Mouse (Mus musculus): ENCODE measurements around the gene Dynlt1f.
A peak's percentile ranks its signal among the peaks of the same experiment; 100 is the strongest.
"Not testable (repeated sequence)": the region's sequence is repeated elsewhere in the genome, so short reads cannot be mapped to it uniquely, and the experiment has no call there.

Gene Dynlt1f

DNA sequence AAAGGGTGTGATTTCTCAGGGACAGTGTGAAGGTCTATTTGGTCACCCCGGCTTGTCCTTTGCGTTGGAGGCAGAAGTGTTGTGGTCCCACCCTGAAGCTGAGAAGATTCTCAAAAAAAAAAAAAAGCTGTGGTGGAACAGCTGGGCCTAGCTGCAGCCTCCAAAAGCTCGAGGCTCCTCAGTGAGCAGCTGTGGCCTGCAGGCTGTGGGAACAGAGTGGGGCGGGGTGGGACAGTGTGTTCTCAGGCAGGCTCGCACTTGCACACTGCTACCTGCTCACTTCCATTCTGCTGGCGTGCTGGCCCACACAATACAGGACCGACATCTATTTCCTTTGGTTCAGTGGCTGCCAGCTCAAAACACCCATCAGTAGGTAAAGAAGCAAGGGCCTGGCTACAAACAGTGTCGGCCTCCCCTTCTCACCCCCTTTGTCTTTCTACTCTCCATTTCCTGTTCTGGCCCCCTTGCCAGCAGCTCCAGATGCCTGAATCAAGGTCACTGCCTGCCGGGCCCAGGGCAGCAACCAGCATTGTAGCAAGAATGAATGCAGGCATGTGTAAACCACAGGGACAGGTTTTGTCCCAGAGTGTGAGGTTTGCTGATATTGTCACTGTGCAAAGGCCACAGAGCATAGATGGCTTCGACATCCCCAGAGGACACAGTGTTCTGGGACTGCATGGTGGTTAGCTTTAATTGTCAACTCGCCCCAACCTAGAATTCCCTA is 5.6 kb upstream of the Dynlt1f start:
- DNase-seq (ENCODE audit: low spot score): not testable (repeated sequence)

DNA sequence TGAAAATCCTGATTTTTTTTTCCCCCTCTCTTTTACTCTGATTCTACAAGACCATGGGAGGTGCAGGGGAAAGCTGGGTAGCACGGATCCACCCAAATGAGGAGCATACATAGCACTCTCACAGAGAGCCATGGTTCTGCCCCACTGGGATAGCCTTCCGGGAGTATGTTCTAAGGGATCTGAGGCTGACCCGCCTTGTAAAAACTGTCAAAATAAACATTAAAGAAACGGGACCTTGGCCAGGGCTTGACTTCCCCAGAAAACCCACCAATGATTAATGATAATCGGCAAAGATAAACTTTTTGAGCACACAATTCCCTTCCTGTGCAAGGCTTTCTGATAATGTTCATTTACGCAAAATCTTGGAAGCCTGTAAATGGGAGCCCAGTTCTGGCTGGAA is 4.9 kb upstream of the Dynlt1f start:
- DNase-seq (ENCODE audit: low spot score): not testable (repeated sequence)

DNA sequence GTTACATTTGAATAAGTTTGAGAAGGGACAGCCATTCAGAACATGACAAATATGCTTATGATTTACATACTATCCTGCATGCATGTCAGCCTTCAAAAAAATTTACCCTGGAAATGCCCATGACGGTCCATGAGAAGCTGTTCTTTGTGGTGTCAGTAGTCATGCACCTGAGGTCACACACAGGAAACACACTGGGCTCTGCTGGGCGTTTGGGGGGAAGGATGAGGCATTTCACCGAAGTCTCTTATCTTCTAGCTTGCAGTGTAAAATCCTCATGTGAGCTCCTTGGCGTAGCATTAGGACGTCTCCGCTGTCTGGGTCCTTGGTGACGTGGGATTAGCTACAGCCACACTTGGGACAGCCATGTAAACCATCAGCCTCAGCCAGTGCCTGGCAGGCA is 3.1 kb upstream of the Dynlt1f start, which contains the start of gene Sytl3:
Sytl3 (plus strand) TSS at position 293 of the 400 bp plus-strand sequence.
- not testable (repeated sequence) for DNase-seq (ENCODE audit: low spot score)

DNA sequence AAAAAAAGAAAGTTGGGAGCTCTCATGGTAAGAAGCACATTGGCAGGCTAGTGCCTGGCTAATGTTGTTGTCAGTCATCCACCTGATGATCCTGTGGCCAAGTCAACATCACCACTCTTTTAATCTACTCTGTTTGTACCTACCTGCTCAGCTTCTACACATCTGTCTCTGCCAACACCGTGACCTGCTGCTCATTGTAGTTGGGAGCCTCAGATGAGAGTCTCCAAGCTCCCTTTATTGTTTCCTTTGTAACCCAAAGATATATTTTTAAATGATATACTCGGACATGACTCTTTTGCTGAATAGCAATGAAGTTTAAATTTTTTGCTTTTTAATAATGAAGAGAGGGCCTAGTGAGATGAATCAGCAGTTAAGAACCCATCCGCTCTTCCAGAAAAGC is 771 bp upstream of the Dynlt1f start:
- not testable (repeated sequence) for DNase-seq (ENCODE audit: low spot score)

DNA sequence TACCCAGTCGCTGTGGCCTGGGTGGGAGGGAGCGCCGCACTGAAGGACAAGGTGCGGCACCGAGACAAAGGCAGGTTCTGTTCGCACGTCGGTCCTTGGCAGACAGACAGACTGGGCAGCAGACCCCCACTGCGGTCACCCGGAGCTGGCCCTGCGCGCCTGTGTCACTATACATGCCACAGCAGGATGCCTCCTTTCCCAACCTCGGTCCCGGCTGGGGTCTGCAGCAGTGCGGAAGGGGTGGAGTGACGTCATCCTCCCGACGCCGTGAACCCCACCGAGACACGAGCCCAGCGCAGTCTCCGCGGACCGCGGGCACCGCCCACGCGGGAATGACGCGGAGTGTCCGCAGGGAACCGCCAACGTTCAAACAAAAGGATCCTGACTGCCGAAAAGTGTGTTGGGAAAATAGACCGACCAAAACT is 601 bp downstream of the Dynlt1f start:
- peak; percentile 52 for DNase-seq (ENCODE audit: low spot score)

DNA sequence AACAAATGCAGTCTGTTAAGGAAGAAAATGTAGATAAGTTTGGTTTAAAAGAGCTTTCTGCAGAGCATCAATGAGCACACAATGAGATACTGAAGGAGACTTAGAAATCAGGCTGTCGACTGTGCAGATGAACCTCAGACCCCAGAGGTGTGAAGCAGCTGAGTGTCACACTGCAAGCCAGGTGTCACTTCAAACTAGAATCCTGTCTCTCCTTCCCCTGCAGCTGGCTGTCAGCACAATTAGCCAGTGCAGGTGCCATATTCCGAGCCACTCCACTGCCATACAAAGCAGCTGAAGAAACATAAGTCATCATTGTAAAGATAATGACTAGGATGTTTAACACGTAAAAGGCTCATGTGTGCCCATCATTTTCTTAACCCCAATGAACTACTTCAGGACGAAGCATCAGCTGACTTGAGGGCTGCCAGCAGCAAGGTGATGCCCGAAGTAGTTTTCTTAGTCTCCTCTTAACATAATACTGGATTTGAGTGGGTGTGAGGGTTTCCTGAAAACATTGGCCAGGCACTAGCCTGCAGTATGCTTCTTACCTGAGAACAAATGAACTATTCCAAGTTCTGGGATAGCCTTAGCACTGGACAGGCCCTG is 2.3 kb downstream of the Dynlt1f start:
- not testable (repeated sequence) for DNase-seq (ENCODE audit: low spot score)

DNA sequence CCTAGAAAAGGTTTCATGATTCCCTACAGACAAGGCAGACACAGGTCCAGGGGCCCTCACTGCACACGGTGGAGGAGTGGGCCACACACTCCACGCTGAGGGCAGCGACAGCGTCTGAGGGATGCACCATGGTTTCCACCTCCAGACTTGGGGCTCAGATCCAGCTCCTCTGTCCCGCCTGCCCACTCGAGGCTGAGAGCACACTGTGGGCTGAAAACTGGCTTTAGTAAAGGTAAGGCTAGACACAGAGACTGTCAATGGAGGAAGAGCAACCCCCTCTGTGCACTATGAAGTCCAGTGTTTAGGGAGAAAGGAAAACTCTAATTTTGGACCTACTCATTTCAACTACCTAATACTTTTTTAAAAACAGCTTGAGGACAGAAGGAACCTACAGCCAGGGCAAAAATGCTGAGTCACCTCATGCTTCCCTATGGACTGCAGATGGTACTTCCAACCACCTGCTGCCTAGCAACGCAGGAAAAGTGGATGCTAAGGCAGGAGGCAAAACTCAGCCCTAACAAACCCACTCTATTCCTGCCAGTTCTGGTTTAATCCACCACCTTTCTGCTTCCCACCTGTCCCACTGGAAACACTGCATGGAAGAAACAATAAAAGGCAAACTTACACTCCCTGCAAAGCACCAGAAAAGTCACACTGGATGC is 4.7 kb downstream of the Dynlt1f start:
- not testable (repeated sequence) for DNase-seq (ENCODE audit: low spot score)

DNA sequence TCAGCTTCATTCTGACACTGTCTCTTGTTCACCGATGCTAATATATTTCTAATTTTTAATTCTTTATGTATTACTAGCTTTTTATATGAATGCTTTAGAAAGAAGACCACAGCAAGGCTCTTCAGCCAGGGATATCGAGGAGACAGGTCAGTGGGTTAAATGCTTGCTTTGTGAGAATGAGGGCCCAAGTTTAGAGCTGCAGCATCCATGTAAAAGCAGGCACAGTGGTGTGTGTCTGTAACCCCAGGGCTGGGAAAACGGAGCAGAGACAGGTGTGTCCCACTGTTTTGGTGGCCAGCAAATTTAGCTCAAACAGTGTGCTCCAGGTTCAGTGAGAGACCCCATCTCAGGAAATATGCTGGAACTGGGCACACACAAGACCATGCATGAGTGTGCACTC is 8.2 kb downstream of the Dynlt1f start:
- not testable (repeated sequence) for DNase-seq (ENCODE audit: low spot score)

DNA sequence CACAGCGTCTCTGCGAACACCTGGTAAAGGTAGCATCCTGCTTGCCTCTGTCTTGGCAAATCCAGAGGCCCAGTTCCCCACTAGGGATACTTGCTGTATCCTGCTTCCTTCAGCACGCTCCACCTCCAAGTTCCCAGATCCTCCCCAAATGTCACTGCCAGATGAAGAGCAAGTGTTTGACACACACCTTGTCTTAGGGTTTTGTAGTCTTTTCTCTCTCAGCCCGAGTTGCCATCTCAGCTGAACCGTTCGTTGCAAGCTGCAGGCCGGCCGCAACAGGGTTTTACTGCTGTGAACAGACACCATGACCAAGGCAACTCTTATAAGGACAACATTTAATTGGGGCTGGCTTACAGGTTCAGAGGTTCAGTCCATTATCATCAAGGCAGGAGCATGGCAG is 8.9 kb downstream of the Dynlt1f start:
- not testable (repeated sequence) for DNase-seq (ENCODE audit: low spot score)

DNA sequence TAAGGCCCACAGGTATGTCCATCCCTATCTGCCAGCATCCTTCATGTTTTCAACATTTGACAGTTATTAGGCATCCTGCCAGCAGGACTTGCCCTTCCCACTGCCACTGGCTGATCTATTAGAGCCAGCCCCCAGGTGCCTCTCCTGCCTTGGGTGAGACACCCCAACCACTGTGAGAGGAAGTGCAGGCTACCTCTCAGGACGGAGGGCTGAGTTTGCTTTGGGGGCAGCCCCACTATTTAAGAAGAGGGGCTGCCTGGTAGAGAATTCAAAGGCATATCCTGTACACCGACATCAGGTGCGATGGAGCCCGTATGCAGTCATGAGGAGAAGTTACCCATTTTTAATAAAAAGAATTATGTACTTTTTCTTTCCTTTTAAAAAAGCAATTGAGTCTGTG is 10.0 kb downstream of the Dynlt1f start:
- not testable (repeated sequence) for DNase-seq (ENCODE audit: low spot score)

DNA sequence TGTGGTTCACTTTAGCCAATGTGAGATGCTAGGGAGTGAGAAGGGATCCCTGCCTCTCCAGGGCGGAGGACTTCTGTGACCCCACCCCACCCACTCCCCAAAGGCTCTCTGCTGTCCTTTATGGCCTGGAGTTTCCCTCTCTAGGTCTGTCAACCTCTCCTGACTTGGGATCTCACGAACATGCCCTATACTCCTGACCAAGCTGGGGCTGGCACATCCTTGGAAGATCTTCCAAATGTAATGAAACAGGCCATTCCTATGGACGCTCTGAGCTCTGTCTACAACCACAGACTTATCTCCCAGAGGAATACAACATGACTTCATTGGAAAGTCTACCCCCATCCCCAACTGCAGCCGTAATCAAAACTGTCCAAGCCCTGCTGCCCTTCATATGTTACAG is 11.0 kb downstream of the Dynlt1f start:
- not testable (repeated sequence) for DNase-seq (ENCODE audit: low spot score)

DNA sequence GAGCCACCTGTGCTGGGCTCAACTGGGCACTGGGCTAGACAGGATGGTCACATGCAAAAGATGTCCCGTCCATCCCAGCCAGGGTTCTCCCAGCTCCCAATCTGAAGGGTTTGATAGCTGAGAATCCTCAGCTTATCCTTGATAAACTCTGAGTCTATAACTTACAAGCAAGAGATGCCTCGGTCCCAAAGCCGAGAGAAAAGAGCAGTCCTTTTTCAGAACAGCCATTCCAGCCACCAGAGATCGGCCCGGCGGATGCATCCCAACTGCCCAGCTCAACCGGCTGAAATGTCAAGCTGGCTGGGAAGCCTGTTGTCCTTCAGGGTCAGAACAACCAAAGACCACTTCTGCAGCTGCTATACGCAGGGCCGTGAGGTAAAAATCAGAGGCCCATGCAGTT is 11.5 kb downstream of the Dynlt1f start:
- DNase-seq (ENCODE audit: low spot score): not testable (repeated sequence)

DNA sequence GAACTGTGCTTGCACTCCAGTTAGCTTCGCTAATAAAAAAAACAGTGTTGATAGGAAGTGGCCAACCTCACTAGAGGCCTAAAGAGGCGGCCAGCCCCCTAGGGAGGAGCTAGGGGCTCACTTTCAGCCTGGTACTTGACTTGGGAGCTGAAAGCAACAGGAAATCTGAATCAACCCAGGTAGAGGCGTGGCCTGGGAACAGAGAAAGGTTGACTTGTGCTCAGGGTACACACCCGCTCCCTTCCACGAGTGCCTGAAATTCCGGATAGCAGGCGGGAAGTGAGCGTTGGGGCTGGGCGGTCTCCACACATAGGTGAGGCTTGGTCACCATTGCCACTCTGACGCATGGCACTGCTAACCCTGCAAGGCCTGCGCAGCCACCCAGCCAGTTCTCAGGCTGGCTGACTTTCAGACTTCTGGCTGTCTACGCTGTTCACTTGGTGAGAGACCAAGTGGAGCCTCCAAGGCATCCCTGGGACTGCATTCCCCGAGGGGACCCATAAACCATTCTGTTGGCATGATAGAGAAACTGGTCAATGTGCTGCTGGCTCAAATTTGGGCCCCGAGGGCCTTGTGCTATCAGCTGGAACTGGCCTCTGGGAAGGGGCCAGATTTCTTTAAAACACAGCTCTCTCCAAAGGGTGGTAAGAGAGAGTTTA is 14.8 kb downstream of the Dynlt1f start:
- DNase-seq (ENCODE audit: low spot score): not testable (repeated sequence)

DNA sequence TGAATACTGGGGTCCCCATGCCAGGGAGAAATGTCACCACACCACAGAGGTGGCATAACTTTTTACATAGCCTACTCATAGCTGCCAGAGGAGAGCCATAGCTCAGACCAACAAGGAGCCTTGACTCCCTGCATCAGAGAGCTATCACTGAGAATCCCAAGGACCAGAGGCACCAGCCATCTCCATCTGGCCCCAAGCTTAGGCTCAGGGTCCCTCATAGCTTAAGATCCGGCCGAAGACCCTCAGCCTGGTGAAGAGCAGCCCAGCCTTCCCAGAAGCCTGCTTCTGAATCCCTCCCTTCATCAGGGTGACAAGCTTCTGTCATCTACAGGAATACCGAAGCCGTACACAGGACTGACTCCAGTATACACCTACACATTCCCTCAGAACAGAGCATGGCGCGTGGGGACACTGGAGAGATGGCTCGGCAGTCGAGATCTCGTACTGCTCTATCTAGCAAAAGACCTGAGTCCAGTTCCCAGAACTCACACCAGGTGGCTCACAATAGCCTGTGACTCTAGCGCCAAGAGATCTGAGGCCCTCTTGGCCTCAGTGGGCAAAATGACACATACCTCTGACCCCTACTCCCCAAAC is 15.6 kb downstream of the Dynlt1f start:
- DNase-seq (ENCODE audit: low spot score): not testable (repeated sequence)

DNA sequence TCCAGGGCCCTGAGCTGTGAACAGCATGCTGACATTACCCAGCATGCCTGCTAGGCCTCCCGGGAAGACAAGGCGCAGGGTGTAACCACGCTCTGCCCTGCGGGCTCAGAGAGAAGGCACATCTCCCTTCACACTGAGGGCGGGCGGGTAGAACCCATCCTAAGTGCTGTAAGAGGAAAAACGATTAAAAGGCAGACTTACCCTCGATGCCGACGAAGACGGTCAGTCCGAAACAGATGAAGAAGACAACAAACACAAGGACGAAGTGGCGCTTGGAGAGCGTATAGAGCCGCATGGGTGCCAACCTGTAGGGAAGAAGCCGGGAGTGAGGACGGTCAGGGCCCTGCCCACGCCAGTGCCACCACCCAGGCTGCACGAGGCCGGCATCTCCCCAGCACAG is 16.2 kb downstream of the Dynlt1f start:
- DNase-seq (ENCODE audit: low spot score): not testable (repeated sequence)

DNA sequence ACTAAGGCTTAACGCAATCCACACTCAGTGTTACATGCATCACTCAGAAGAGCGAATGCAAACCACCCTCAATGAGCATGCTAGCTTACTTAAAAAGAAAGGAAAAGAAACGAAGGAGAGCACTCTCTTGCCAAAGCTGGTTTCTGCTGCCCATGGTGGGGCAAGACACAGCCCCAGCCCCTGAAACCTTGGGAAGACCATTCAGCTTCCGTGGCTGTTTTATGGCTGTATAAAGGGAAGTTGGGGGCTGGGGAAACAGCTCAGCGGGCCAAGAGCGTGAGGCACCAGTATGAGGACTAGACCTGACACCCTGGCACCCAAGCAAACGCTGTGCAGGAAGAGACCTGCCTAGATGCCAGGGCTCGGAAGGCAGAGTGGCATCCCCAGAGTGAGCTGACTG is 17.3 kb downstream of the Dynlt1f start:
- not testable (repeated sequence) for DNase-seq (ENCODE audit: low spot score)

DNA sequence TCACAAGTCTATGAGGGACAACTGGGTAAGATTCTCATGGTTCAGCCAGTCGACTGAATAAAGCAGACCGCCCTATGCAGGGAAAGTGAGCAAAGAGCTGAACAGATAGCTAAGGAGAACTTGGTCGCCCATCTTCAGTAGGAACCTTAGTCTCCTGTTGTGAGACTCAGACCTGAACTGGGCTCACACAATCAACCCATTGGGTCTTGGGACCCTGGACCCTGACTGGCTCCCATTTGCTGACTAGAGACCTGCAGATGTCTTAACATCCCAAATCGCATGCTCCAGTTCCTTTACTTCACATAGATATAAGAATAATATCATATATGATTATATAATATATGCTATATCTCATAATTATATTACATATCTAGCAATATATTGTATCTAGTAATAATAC is 18.3 kb downstream of the Dynlt1f start:
- DNase-seq (ENCODE audit: low spot score): not testable (repeated sequence)

DNA sequence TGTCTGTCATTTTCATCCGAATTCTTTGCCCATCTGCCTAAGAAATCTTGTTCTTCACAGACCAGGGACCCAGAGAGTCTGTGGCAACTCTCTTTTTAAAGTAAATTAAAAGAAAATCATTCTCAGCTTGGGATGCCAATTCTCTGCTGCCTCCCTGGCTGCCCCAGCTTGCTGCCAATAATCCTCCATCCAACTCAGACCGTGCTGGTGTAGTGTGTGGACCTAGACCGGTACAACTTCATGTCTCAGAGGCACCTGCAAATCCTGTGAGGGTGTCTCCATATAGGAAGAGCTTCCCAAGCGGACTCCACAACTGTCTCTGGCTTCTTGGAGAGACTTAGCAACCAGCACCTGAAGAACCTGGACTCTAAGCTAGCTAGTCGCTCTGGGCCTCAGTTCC is 18.8 kb downstream of the Dynlt1f start:
- no peak for DNase-seq (ENCODE audit: low spot score)

DNA sequence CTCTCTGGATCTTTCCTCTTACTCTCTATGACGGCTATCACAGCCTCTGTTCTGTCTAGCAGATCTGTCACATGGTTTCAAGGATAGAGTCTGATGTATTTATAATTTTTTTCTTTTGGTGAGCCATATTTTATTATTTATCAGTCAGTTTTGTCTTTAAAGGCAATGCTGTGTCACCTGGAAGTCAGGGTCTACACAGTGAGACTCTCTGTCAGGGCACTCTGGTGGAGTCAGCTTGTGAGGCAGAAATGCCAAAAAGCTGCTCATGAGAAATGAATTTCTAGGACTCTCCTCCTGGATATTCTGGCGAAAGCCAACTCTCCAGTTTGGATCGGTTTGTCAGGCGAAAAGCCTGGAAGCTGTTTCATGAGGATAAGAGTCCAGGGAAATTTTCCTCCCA is 19.9 kb downstream of the Dynlt1f start:
- DNase-seq (ENCODE audit: low spot score): not testable (repeated sequence)

DNA sequence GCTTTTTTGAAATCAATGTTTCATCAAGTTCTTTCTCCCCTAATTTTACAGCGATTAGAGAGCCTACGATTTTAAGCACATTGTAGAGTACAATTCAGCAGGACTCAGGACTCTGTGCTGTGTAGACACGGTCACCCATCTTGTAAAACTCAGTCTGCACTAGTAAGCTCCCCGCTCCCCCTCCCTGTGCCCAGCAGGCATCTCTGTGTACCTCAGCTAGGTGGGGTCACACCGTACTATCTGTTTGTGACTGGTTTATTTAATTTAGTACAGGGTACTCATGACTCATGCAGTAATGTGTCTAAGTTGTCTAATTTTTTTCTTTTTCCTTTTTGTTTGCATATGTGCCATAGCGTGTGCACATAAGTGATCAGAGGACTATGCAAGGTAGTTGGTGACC is 22.9 kb downstream of the Dynlt1f start:
- DNase-seq (ENCODE audit: low spot score): not testable (repeated sequence)

DNA sequence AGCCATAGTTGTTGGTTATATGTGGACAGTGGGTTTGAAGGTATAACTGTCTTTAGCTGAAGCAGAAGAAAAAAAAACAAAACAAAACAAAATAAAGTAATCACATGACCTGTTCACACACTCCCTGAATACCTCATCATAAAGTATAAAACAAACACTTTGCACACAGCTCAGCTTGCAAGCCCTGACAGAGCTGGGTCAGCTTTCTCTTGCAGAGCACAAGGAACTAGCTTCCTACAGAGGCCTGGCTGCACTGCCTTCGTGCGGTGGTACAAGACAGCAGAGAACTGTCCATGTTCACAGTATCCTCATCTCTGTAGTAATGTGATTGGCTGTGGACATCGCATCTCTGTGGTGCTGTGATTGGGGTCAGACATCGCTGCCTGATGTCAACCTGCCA is 25.3 kb downstream of the Dynlt1f start:
- DNase-seq (ENCODE audit: low spot score): not testable (repeated sequence)

DNA sequence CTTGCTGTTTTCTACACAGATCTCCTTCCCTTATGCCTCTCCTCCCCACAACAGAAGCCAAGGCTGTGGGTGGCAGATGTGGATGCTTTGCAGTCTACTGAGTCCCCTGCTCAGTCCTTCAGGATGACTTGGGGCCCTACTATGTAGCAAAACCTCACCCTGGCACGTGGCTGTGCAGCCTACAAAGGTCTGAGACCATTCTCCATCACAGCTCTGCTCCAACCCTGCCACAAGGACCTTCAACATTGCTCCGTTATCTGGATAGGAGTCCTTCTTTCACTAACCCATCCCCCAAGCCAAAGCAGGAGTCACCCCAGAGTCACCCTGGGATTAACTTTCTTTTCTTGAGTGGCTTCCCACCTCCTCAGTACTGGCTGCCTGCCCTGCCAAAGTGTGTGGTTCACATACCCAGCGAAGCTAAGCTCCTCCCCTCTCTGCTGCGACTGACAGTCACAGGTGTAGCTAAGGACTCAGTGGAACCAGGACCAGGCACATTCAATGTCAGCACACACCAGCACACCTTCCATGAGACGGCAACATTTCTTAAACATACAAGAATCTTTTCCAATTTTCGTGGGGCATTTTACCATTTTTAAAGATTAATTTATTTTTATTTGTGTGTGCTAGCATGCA is 30.7 kb downstream of the Dynlt1f start:
- not testable (repeated sequence) for DNase-seq (ENCODE audit: low spot score)

All from c-Kit-positive CD71-positive TER-119-positive erythroid progenitor cells, embryonic 14.5 days (primary cell).